Mouse (Mus musculus): Measurements from ENCODE around the gene Adck2.

DNA sequence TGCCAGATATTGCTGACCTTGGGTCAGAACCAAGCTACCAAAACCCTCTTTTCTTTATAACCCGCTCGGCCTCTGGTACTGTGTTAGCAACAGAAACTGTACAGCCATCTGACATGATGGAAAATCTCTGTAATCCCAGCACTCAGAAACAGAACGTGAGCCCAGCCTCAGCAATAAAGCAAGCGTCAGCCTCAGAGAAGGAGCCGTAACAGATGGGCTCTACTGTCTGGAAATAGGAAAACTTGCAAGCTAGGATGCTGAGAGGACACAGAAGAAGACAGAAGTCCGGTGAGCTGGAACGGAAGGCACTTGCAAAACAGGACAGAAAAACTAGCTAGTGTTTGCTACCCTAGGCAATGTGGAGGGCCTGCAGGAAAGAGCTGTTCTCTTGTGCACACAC is 28.2 kb upstream of the Adck2 start:
- TF ChIP-seq CTCF (IDR thresholded peaks at IDR 0.05), result no peak
- no peak for TF ChIP-seq EP300 (IDR thresholded peaks at IDR 0.05)

Data from lung, postnatal 0 days (tissue).